Mouse (Mus musculus): Measurements from ENCODE around the gene Cbx7. TPM values are rescaled to one million over a fixed set of nuclear protein-coding genes. Genes with fewer than 3 reads are reported as not detected.

The Cbx7 gene
- polyA plus RNA-seq, 1 experiment from 2014 or later: 2.4 TPM

DNA sequence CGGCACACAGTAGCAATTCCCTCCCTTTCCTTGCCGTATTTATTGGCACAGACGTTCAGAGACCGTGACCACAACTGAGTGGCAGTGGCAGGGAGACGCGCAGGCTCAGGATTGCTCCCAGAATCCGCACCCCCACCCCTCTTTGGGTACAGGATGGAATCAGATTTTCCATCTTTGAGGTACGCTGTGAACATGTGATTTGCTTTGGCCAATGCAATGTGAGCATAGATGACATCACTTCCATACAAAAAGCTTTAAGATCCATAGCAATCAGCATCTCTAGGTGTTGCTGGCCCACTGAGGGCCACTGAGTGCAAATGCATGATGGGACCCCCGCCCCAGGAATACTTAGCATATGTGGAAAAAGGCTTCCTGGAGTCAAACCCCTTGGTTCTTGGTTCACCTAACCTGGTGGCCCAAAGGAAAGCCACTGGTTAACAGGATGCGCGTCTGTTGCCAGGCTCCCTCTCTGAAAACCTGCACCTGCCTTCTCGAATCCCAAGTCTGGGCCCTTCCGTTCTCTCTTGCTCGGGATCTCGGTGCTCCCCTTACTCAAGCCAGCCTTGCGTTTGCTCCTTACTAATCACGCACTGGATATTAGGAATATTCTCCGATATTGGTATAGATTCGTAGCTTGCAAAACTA is 88.2 kb downstream of the Cbx7 start:
- Histone ChIP-seq H3K9ac (no peak overlapping the region), H3K4me3 (peak overlapping the region; percentile 50), H3K4me1 (peaks cover 26% of the 10 kb centered on the region), H3K27ac (peak overlapping the region; percentile 84), H3K9me3 (no peaks in the 10 kb centered on the region), H3K36me3 (no peaks in the 10 kb centered on the region), H3K27me3 (no peaks in the 10 kb centered on the region), H3K4me2 (peak overlapping the region; percentile 57)
- ATAC-seq (ENCODE audit: insufficient number of reproducible peaks, low FRiP score, low TSS enrichment, low read depth): no peak
- 24% methylated on average over 19 of the region's 19 CpGs for WGBS

DNA sequence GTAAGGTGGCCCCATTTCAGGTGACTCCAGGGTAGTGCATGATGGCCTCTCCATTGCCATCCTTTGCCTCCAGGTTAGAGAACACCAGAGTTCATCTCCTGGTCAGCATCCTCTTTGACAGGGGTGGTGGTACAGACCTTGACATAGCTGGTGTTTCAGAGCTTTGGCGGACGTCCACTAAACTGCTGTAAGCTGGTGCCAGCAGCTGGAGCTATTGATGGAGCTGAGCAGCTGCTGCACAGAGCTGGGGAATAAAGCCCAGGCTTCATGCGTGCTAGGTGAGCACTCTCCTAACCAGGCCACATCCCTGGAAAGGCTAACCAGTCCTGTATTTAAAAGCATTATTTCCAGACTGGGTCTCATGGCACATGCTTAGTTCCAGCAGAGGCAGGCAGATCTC is 90.4 kb downstream of the Cbx7 start:
- ATAC-seq (ENCODE audit: insufficient number of reproducible peaks, low FRiP score, low TSS enrichment, low read depth): no peak
- H3K36me3 ChIP-seq: no peaks in the 10 kb centered on the region
- no peak overlapping the region for H3K4me3 ChIP-seq
- peaks cover 26% of the 10 kb centered on the region for H3K4me1 ChIP-seq
- H3K27ac ChIP-seq: no peak overlapping the region
- no peaks in the 10 kb centered on the region for H3K27me3 ChIP-seq
- no peaks in the 10 kb centered on the region for H3K9me3 ChIP-seq
- no peak overlapping the region for H3K9ac ChIP-seq
- no peak overlapping the region for H3K4me2 ChIP-seq
- WGBS: 66% methylated on average over 3 of the region's 3 CpGs

DNA sequence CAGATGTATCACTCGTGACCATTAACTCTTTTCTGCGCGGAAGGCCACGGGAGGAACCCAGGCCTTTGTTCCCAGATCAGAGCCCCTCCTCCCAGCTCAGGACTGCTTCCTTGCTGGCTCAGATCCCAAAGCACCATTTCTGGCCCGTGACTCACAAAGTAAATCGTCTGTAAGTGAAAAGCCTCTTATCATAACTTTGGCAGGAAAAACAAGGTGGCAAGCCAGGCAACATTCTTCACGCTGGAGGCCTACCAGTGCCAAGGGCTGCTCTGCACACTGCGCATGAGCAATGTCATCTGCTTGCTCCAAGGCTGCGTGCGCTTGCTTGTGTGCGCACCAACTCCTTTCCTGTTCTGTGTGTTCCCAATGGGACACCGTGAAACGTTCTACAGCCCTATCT is 91.6 kb downstream of the Cbx7 start:
- no peak overlapping the region for H3K4me3 ChIP-seq
- H3K4me2 ChIP-seq: peak overlapping the region; percentile 13; the same call in 1 of the 2 replicates
- no peak overlapping the region for H3K9ac ChIP-seq
- H3K27me3 ChIP-seq: no peaks in the 10 kb centered on the region
- peaks cover 26% of the 10 kb centered on the region for H3K4me1 ChIP-seq
- no peaks in the 10 kb centered on the region for H3K36me3 ChIP-seq
- 28% methylated on average over 13 of the region's 13 CpGs for WGBS
- peak overlapping the region; percentile 78 for H3K27ac ChIP-seq
- no peaks in the 10 kb centered on the region for H3K9me3 ChIP-seq
- peak; percentile 55; the same call in 1 of the 2 replicates for ATAC-seq (ENCODE audit: insufficient number of reproducible peaks, low FRiP score, low TSS enrichment, low read depth)

DNA sequence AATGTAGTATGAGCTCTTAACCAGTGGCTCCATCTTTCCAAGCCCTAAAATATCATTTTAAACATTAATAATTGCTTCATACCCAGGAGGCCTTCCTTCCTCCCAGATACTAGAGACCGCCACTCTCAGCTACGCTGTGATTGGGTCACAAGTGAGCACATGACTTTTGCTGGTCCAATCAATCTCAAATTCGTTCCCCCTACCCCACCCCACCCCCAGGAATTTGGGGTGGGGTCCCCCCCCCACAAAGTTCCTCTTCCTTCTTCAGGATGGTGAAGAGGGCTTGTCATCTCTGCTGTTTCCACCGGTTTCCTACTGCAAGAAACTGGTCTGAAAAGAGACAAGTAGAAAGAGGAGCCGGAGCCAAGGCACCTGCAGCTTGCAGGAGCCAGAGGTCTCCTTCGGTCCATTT is 92.2 kb downstream of the Cbx7 start:
- H3K36me3 ChIP-seq: no peaks in the 10 kb centered on the region
- H3K27me3 ChIP-seq: no peaks in the 10 kb centered on the region
- ATAC-seq (ENCODE audit: insufficient number of reproducible peaks, low FRiP score, low TSS enrichment, low read depth): no peak
- H3K4me3 ChIP-seq: no peak overlapping the region
- H3K9ac ChIP-seq: no peak overlapping the region
- WGBS: 68% methylated on average over 6 of the region's 6 CpGs
- H3K9me3 ChIP-seq: no peaks in the 10 kb centered on the region
- peak overlapping the region; percentile 13; the same call in 1 of the 2 replicates for H3K4me2 ChIP-seq
- peak overlapping the region; percentile 78 for H3K27ac ChIP-seq
- H3K4me1 ChIP-seq: peaks cover 26% of the 10 kb centered on the region

DNA sequence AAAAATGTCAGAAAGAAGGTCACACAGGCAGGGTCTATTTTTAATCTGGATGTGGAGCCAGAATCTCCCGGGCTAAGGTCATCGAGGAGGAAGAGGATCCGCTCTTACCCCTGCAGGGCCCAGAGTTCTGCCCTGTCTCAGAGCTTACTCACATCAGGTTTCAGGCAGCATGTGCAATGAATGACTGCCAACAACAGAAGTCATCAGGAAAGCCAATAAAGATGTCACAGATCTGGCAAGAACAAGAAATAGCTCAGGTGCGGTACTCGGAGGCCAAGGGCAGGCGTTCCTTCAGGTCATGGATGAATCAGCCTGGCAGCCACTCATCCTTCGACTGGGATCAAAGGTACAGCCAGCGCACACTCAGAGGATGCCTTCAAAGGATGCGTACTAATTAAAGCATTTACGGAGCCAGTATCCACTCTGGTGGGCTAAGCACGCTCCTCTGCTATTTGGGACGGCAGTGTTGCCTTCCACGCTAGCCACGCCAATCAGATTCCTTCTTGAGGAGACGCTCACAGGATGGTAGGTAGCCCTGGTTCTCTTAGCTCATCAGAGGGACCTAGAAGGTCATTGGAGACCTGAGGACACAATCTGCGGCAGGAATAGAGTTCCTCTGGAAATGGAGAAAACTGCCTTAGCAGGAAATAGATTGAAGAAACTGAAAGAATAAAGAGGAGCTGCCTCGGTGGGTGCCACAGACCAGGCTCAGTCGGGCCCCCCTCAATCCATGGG is 95.5 kb downstream of the Cbx7 start:
- Histone ChIP-seq H3K9me3 (no peaks in the 10 kb centered on the region), H3K9ac (no peak overlapping the region), H3K4me2 (no peak overlapping the region), H3K4me1 (peaks cover 14% of the 10 kb centered on the region), H3K36me3 (no peaks in the 10 kb centered on the region), H3K27me3 (no peaks in the 10 kb centered on the region), H3K27ac (no peak overlapping the region), H3K4me3 (no peak overlapping the region)
- no peak for ATAC-seq (ENCODE audit: insufficient number of reproducible peaks, low FRiP score, low TSS enrichment, low read depth)
- 72% methylated on average over 18 of the region's 18 CpGs for WGBS

DNA sequence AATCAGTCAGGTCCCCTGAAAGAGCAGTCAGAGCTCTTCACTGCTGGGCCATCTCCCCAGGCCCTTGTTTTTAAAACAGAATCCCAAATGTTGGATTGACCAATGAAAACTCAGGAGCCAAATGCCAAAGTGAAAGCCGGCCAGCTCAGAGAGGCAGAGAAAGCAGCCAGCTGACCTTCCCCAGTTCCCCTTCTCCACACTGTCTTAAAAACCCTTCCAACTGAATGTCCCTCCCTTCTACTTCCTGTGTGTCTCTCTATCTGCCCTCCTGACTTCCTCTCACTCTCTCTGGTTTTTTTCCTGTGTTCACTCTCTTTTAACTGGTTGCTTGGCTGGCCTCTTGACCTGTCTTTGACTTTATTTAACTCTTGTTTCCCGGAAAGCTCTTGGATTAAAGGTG is 96.9 kb downstream of the Cbx7 start:
- H3K9ac ChIP-seq: no peak overlapping the region
- H3K9me3 ChIP-seq: no peaks in the 10 kb centered on the region
- H3K4me2 ChIP-seq: no peak overlapping the region
- WGBS: 62% methylated on average over 2 of the region's 2 CpGs
- H3K36me3 ChIP-seq: no peaks in the 10 kb centered on the region
- no peak overlapping the region for H3K4me3 ChIP-seq
- H3K27me3 ChIP-seq: no peaks in the 10 kb centered on the region
- H3K4me1 ChIP-seq: peaks cover 3% of the 10 kb centered on the region
- ATAC-seq (ENCODE audit: insufficient number of reproducible peaks, low FRiP score, low TSS enrichment, low read depth): no peak
- no peak overlapping the region for H3K27ac ChIP-seq

DNA sequence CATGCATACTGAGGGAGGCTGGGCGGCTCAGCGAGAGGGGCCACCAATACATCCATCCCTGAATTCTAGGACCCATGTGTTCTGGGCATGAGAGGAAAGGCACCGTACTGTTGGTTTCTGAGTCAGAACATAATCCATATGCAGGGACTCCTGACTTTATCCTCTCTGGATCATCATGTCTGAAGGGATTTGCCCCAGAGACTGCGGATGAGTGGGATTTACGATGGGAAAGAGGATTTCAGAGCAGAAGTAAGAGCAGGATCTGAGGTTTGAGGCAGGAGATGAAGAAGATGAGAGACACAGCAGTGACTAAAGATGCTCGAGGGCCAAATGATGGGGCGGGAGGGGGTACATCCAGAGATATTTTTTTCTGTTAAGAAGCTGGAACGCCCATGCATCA is 97.4 kb downstream of the Cbx7 start:
- H3K4me1 ChIP-seq: no peaks in the 10 kb centered on the region
- no peak for ATAC-seq (ENCODE audit: insufficient number of reproducible peaks, low FRiP score, low TSS enrichment, low read depth)
- no peaks in the 10 kb centered on the region for H3K9me3 ChIP-seq
- H3K4me2 ChIP-seq: no peak overlapping the region
- H3K27ac ChIP-seq: no peak overlapping the region
- H3K4me3 ChIP-seq: no peak overlapping the region
- no peaks in the 10 kb centered on the region for H3K27me3 ChIP-seq
- no peak overlapping the region for H3K9ac ChIP-seq
- no peaks in the 10 kb centered on the region for H3K36me3 ChIP-seq
- 86% methylated on average over 8 of the region's 8 CpGs for WGBS

DNA sequence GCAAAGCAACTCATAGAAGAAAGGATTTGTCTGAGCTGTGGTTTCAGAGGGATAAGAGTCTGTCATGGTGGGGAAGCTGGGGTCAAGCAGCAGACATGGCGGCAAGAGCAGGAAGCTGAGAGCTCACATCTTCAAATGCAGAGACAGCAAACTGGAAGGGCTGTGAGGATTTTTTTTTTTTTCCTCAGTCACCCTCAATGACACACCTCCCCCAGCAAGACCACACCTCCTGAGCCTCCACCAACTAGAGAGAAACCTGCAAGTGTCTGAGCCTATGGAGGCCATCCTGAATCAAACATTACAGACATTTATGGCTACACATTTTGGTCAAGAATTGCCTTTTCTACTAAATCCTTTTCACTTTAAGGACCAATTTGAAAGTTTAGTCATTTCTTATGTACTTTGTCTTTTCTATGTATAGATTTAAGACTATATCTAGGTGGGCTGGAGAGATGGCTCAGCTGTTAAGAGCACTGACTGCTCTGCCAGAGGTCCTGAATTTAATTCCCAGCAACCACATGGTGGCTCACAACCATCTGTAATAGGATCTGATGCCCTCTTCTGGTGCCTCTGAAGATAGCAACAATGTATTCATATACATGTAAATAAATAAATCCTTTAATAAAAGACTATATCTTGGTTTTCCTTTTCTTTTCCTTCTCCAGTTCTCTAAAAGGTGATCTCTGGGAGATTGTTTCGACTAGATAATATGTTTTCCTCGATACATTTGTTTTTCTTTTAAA is 103.5 kb downstream of the Cbx7 start:
- H3K4me2 ChIP-seq: no peak overlapping the region
- WGBS: 80% methylated on average over 3 of the region's 3 CpGs
- ATAC-seq (ENCODE audit: insufficient number of reproducible peaks, low FRiP score, low TSS enrichment, low read depth): no peak

More for the DNA sequence above, 103.5 kb downstream of the Cbx7 start:
- Histone ChIP-seq H3K4me3 (no peak overlapping the region), H3K9ac (no peak overlapping the region), H3K4me1 (no peaks in the 10 kb centered on the region), H3K27ac (no peak overlapping the region), H3K9me3 (no peaks in the 10 kb centered on the region), H3K36me3 (no peaks in the 10 kb centered on the region), H3K27me3 (no peaks in the 10 kb centered on the region)

Small RNA genes lying within 50 kb of the gene (microRNA-seq; reads per million reads assigned to microRNA genes)
- 1.6 reads per million for gene Mir7213

Other genes starting within 250 kb of the Cbx7 start
- 5.4 and 6.0 TPM in 2 replicates for gene Sun2, start 228.6 kb downstream of the Cbx7 start, polyA plus RNA-seq (2015; fragmentation: Nextera tagmentation; extraction: Ambion mirVana)
- gene Dnal4, start 193.3 kb downstream of the Cbx7 start, polyA plus RNA-seq (2015; fragmentation: Nextera tagmentation; extraction: Ambion mirVana): 67.1 and 70.2 TPM in 2 replicates
- 5.4 and 6.5 TPM in 2 replicates for gene Nptxr, start 166.4 kb downstream of the Cbx7 start, polyA plus RNA-seq (2015; fragmentation: Nextera tagmentation; extraction: Ambion mirVana)
- gene Npcd, start 136.9 kb downstream of the Cbx7 start, polyA plus RNA-seq (2015; fragmentation: Nextera tagmentation; extraction: Ambion mirVana): 0.32 TPM in 1 of 2 replicates, not detected in the other
- 83.7 and 89.1 TPM in 2 replicates for gene Cbx6, start 136.4 kb downstream of the Cbx7 start, polyA plus RNA-seq (2015; fragmentation: Nextera tagmentation; extraction: Ambion mirVana)
- 14.7 and 15.3 TPM in 2 replicates for gene Apobec3, start 79.5 kb downstream of the Cbx7 start, polyA plus RNA-seq (2015; fragmentation: Nextera tagmentation; extraction: Ambion mirVana)
- 3.1 TPM in 2 replicates for gene Pdgfb, start 43.9 kb upstream of the Cbx7 start, polyA plus RNA-seq (2015; fragmentation: Nextera tagmentation; extraction: Ambion mirVana)
- 10.4 and 12.0 TPM in 2 replicates for gene Syngr1, start 120.2 kb upstream of the Cbx7 start, polyA plus RNA-seq (2015; fragmentation: Nextera tagmentation; extraction: Ambion mirVana)
- gene Rpl3, start 120.7 kb upstream of the Cbx7 start, polyA plus RNA-seq (2015; fragmentation: Nextera tagmentation; extraction: Ambion mirVana): 1,003 and 1,080 TPM in 2 replicates
- 33.8 and 34.7 TPM in 2 replicates for gene Tab1, start 162.0 kb upstream of the Cbx7 start, polyA plus RNA-seq (2015; fragmentation: Nextera tagmentation; extraction: Ambion mirVana)
- gene Mgat3, start 202.6 kb upstream of the Cbx7 start, polyA plus RNA-seq (2015; fragmentation: Nextera tagmentation; extraction: Ambion mirVana): 3.4 and 3.5 TPM in 2 replicates